In genomic region chr15:86234517-86235441, GRCm38 (mm10) we compare ENCODE assay signal across 10 mouse cellular contexts. TPM values are rescaled to one million over a fixed set of nuclear protein-coding genes. Genes with fewer than 3 reads are reported as not detected.
DNase-seq lines count a peak whose midpoint lies in the region; ATAC-seq and TF ChIP-seq lines count a peak whose summit lies in the region.
"Had no signal": no experiment of that assay in that cellular context is flagged by ENCODE, and none has a peak within 500 bp of the region (broad histone marks: within the 10 kb centered on the region; RNA-seq: fewer than 3 reads in every experiment).

No protein-coding gene starts in this region.

- no peaks in the 10 kb centered on the region for H3K4me1 ChIP-seq in forebrain, postnatal 0 days (ENCODE audit: insufficient read depth)

- no peak for ATAC-seq in forebrain, postnatal 0 days
- ATAC-seq in erythroblast, adult 5-6 weeks (replicated peaks; ENCODE audit: low FRiP score, poor library complexity, severe bottlenecking): no peak
- ATAC-seq: intestine, embryonic 16.5 days had no signal

- intact Hi-C loops in left cerebral cortex, postnatal 36 days (cut with DNase I): no loop called here

- no peak overlapping the region for H3K27ac ChIP-seq in forebrain, postnatal 0 days (ENCODE audit: low read depth, low read length)
- H3K27ac ChIP-seq: stomach, postnatal 0 days had no signal

- no peak overlapping the region for H3K9ac ChIP-seq in forebrain, postnatal 0 days

- peak; percentile 61 for DNase-seq in gastrocnemius, postnatal 25 days
- no peak for DNase-seq in gastrocnemius, postnatal 4 days (ENCODE audit: low spot score in 2 of 2)
- DNase-seq in 416B (ENCODE audit: low read depth): peak; percentile 73
- peak; percentile 75 for DNase-seq in cerebellum, adult 9-11 months
- peak; percentile 68 to 76 for DNase-seq in left cerebral cortex, postnatal 36 days (ENCODE audit: low spot score in 2 of 2)
- DNase-seq in kidney, postnatal 36 days: no peak
- DNase-seq in forebrain, postnatal 0 days: no peak

- H3K27me3 ChIP-seq in forebrain, postnatal 0 days (ENCODE audit: insufficient read depth, low read length): no peaks in the 10 kb centered on the region

- H3K36me3 ChIP-seq in forebrain, postnatal 0 days (ENCODE audit: insufficient read depth): peaks cover 7% of the 10 kb centered on the region

- no peak for TF ChIP-seq CTCF in forebrain, postnatal 0 days (IDR thresholded peaks at IDR 0.05; ENCODE audit: low read depth)

- H3K4me3 ChIP-seq in forebrain, postnatal 0 days (ENCODE audit: low read depth, low read length): no peak overlapping the region

- no peaks in the 10 kb centered on the region for H3K9me3 ChIP-seq in forebrain, postnatal 0 days (ENCODE audit: low read length)

- H3K4me2 ChIP-seq in forebrain, postnatal 0 days (ENCODE audit: low read depth): no peak overlapping the region

- 78% methylated on average over 22 of the region's 22 CpGs for WGBS in forebrain, postnatal 0 days

RNA-seq across cellular contexts. Expression of gene Tbc1d22a, which starts 20.5 kb away (rescaled TPM):
- 10 to 100 TPM; 12.0 to 13.2 TPM for total RNA-seq in gastrocnemius, postnatal 25 days (2021)
- total RNA-seq in gastrocnemius, postnatal 4 days (2021): 10 to 100 TPM; 19.7 to 22.6 TPM
- 10 to 100 TPM; 31.8 to 33.4 TPM for total RNA-seq in left cerebral cortex, postnatal 36 days (2021)
- total RNA-seq in forebrain, postnatal 0 days (2014; rRNA removed): 20.5 and 22.1 TPM in 2 replicates
- polyA plus RNA-seq in forebrain, postnatal 0 days (2015; fragmentation: Nextera tagmentation; extraction: Ambion mirVana): 12.1 and 13.1 TPM in 2 replicates
- total RNA-seq in erythroblast, adult 5-6 weeks (2015; ENCODE audit: low replicate concordance): 2.5 and 3.5 TPM in 2 replicates
- 7.4 and 7.8 TPM in 2 replicates for total RNA-seq in erythroblast, adult 5-6 weeks (2017; ENCODE audit: low replicate concordance)

RNA-seq across cellular contexts. Expression of gene Cerk, which starts 48.8 kb away (rescaled TPM):
- total RNA-seq in gastrocnemius, postnatal 25 days (2021): 1 to 10 TPM; 4.6 to 4.9 TPM
- total RNA-seq in gastrocnemius, postnatal 4 days (2021): 10 to 100 TPM; 11.6 to 12.5 TPM
- 10 to 100 TPM; 55.1 to 58.1 TPM for total RNA-seq in left cerebral cortex, postnatal 36 days (2021)
- total RNA-seq in forebrain, postnatal 0 days (2014; rRNA removed): 31.7 and 32.9 TPM in 2 replicates
- polyA plus RNA-seq in forebrain, postnatal 0 days (2015; fragmentation: Nextera tagmentation; extraction: Ambion mirVana): 14.5 and 18.0 TPM in 2 replicates
- 7.1 and 7.9 TPM in 2 replicates for total RNA-seq in erythroblast, adult 5-6 weeks (2015; ENCODE audit: low replicate concordance)
- 7.9 and 9.8 TPM in 2 replicates for total RNA-seq in erythroblast, adult 5-6 weeks (2017; ENCODE audit: low replicate concordance)

Comparison
In these comparisons a context has a peak if more than half of its experiments do, and no peak if none do; other contexts are left out.
1. DNase-seq: peak in gastrocnemius, postnatal 25 days (single experiment), 416B (single experiment), cerebellum, adult 9-11 months (single experiment) and left cerebral cortex, postnatal 36 days (2 of 2); none in gastrocnemius, postnatal 4 days (0 of 2), kidney, postnatal 36 days (0 of 2) and forebrain, postnatal 0 days (single experiment).